Mouse (Mus musculus) large intestine, adult 2 months (tissue): ENCODE results near the gene Scgb3a1. TPM values are rescaled to one million over a fixed set of nuclear protein-coding genes. Genes with fewer than 3 reads are reported as not detected.
A peak's percentile ranks its signal among the peaks of the same experiment; 100 is the strongest.

Source experiments
- DNase-seq: peaks from one replicate; pipeline ENCODE4 v3.0.0-alpha.2; 2012; ENCODE audit warnings: low read depth, low spot score
- WGBS: fragments of 180-500 bp; shearing (Covaris S2); methylation state at CpG from one replicate; pipeline ENCODE4 v1.1.7; 2018; 5-methylcytosine and 5-hydroxymethylcytosine counted together
- polyA plus RNA-seq: library from polyadenylated mRNA; depleted of rRNA; stranded (reverse); fragments of >200 nt; gene quantifications from 2 replicates; pipeline ENCODE4 v1.2.3, GENCODE M21; 2012; rRNA removed

The Scgb3a1 gene
- polyA plus RNA-seq, 1 experiment, result 11.7 TPM

- peak; percentile 88 for DNase-seq
- under 1% methylated on average over 61 of the region's 65 CpGs for WGBS
Observed at GRCm38 (mm10) chr11:49712555-49713335, 49.3 kb downstream of the Scgb3a1 start, which contains the start of gene Cnot6. TSS of gene Cnot6 (minus strand) at chr11:49712723.

DNA sequence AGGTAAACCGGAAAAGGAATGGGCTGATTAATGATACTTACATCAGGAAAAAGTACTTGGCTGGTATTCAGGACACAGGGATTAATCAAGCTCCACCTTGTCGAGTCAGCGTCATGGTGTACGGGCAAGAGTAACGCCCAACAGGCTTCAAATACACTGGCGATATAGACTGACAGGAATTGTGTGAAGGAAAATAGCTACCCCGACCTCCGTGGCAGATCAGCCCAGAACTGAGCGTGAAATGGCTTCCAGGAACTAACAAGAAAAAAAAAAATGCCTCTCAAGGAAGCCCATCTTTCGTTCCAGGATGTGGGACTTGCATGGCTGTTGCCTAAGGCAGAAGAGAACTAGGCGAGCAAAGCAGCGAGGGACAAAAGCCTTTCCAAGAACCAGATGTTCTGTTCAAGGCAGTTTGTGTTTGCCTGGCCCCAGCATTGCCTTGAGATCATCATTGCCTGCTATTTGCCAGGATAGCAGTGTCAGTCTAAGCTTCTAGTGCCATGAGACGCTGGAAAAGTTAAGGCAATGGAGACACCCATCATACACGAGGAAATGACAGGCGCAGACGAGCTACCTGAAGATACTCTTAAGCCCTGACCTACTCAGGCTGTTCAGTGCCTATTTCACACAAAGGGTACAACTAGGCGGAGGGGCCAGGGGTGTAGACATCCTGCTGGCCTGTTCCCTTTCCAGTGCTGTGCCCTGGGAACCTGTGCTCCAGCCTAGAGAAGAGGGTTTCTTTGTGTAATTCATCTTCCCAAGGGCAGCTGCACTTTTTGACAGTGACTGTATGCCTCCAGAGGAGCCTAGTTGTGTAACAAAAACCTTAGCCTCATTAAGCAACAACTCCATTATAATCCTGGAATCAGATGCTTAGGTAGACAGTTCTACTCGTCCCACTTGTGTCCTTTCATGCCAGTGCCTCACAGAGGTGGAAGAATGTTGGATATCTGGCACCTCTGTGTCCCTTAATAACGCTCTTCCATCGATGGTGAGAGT is 50.2 kb downstream of the Scgb3a1 start:
- WGBS, result 26% methylated on average over 20 of the region's 20 CpGs

More for the DNA sequence above, 50.2 kb downstream of the Scgb3a1 start:
- no peak for DNase-seq

Other genes with a start within 250 kb of the Scgb3a1 start
- gene Olfr1389, start 240.5 kb upstream of the Scgb3a1 start, polyA plus RNA-seq, result not detected in 2 replicates
- 0.31 and 1.8 TPM in 2 replicates for gene Olfr1388, start 227.0 kb upstream of the Scgb3a1 start, polyA plus RNA-seq
- not detected in 2 replicates for gene Olfr1387, start 208.3 kb upstream of the Scgb3a1 start, polyA plus RNA-seq
- gene Olfr1386, start 198.6 kb upstream of the Scgb3a1 start, polyA plus RNA-seq, result not detected in 2 replicates
- gene Olfr1385, start 174.5 kb upstream of the Scgb3a1 start, polyA plus RNA-seq, result not detected in 2 replicates
- gene Olfr1384, start 156.9 kb upstream of the Scgb3a1 start, polyA plus RNA-seq, result not detected in 2 replicates
- gene Olfr1383, start 144.0 kb upstream of the Scgb3a1 start, polyA plus RNA-seq, result not detected in 2 replicates
- not detected in 2 replicates for gene Olfr1382, start 135.4 kb upstream of the Scgb3a1 start, polyA plus RNA-seq
- gene Olfr1381, start 120.2 kb upstream of the Scgb3a1 start, polyA plus RNA-seq, result not detected in 2 replicates
- not detected in 2 replicates for gene Olfr1380, start 106.7 kb upstream of the Scgb3a1 start, polyA plus RNA-seq
- gene Flt4, start 54.3 kb upstream of the Scgb3a1 start, polyA plus RNA-seq, result 4.8 and 7.3 TPM in 2 replicates
- gene Cnot6, start 49.1 kb downstream of the Scgb3a1 start, polyA plus RNA-seq, result 9.9 and 12.2 TPM in 2 replicates
- gene Gfpt2, start 130.6 kb downstream of the Scgb3a1 start, polyA plus RNA-seq, result 1.5 and 1.6 TPM in 2 replicates
- 9.2 and 14.7 TPM in 2 replicates for gene Mapk9, start 183.1 kb downstream of the Scgb3a1 start, polyA plus RNA-seq
- gene Rasgef1c, start 238.2 kb downstream of the Scgb3a1 start, polyA plus RNA-seq, result 0.81 and 1.0 TPM in 2 replicates